Mouse (Mus musculus) midbrain, embryonic 12.5 days (tissue): ENCODE data around the gene Vwa3b. TPM values are rescaled to one million over a fixed set of nuclear protein-coding genes. Genes with fewer than 3 reads are reported as not detected.

Experiments
- ATAC-seq: fragments of 200-750 bp; cut with Nextera tagmentation; 2 replicates; pipeline ENCODE4 v1.8.0; 2017; ENCODE audit warnings: low read depth, moderate TSS enrichment, moderate library complexity; ENCODE audit not compliant: low FRiP score
- H3K27ac ChIP-seq: fragments of 300-500 bp; sonication (generic); replicated peaks from 2 replicates; pipeline ENCODE4 v1.5.1; 2016; ENCODE audit warnings: mild to moderate bottlenecking
- H3K27me3 ChIP-seq: fragments of 300-500 bp; sonication (generic); 2 replicates; pipeline ENCODE4 v1.6.1; 2016; ENCODE audit warnings: mild to moderate bottlenecking
- H3K36me3 ChIP-seq: fragments of 300-500 bp; sonication (generic); 2 replicates; pipeline ENCODE4 v1.6.1; 2016
- H3K4me1 ChIP-seq: fragments of 300-500 bp; sonication (generic); 2 replicates; pipeline ENCODE4 v1.6.1; 2016
- H3K4me2 ChIP-seq: fragments of 300-500 bp; sonication (generic); replicated peaks from 2 replicates; pipeline ENCODE4 v1.6.1; 2016; ENCODE audit warnings: mild to moderate bottlenecking, moderate library complexity
- H3K4me3 ChIP-seq: fragments of 300-500 bp; sonication (generic); 2 replicates; pipeline ENCODE4 v1.5.1; 2016; ENCODE audit warnings: mild to moderate bottlenecking
- H3K9ac ChIP-seq: fragments of 300-500 bp; sonication (generic); replicated peaks from 2 replicates; pipeline ENCODE4 v1.6.1; 2016; ENCODE audit warnings: mild to moderate bottlenecking, moderate library complexity
- H3K9me3 ChIP-seq: fragments of 300-500 bp; sonication (generic); 2 replicates; pipeline ENCODE4 v1.6.1; 2016; ENCODE audit warnings: mild to moderate bottlenecking
- WGBS: fragments of 180-500 bp; shearing (Covaris S2); methylation state at CpG from one replicate; pipeline ENCODE4 v1.1.7; 2016; 5-methylcytosine and 5-hydroxymethylcytosine counted together
- polyA plus RNA-seq: library from polyadenylated mRNA; unstranded; fragments of >200 nt; fragmentation: Nextera tagmentation; extraction: Ambion mirVana; gene quantifications from 2 replicates; pipeline ENCODE4 v1.2.1, GENCODE M21; 2016

Vwa3b gene
- polyA plus RNA-seq, 1 experiment from 2014 or later, result 0.68 TPM

- Histone ChIP-seq H3K27ac (no peak overlapping the region), H3K4me1 (0 out of 2 replicates have a peak, but pooled peaks cover 12% of the 10 kb centered on the region), H3K4me3 (no peak overlapping the region), H3K27me3 (no peaks in the 10 kb centered on the region), H3K9me3 (no peaks in the 10 kb centered on the region), H3K9ac (no peak overlapping the region), H3K36me3 (no peaks in the 10 kb centered on the region), H3K4me2 (no peak overlapping the region)
- ATAC-seq, result no peak
- WGBS, result 85% methylated on average over 14 of the region's 14 CpGs
Measured at GRCm38 (mm10) chr1:37077955-37078549, 51.7 kb downstream of the Vwa3b start.

DNA sequence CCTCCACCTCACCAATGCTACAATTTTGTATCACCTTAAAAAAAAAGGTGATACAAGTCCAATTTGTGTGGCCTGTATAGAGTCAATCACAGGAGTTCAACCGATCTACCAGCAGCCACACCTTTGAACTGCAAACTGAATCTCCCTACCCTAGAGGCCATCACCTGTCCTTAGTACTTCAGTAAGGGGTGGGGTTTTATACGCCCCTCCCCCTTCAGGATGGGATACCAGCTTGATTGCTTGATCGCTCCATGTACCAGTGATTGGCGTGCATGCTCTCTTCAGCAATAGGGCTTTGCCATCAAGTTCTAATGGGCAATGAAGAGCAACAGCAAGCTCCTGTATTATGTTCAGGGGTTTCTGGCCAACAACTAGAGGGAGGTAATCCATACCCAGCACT, 54.0 kb downstream of the Vwa3b start:
- H3K27me3 ChIP-seq, result no peaks in the 10 kb centered on the region
- H3K36me3 ChIP-seq, result no peaks in the 10 kb centered on the region
- H3K4me1 ChIP-seq, result 0 out of 2 replicates have a peak, but pooled peaks cover 12% of the 10 kb centered on the region
- no peak for ATAC-seq
- H3K9me3 ChIP-seq, result no peaks in the 10 kb centered on the region
- 86% methylated on average over 4 of the region's 4 CpGs for WGBS
- H3K4me3 ChIP-seq, result no peak overlapping the region
- H3K27ac ChIP-seq, result no peak overlapping the region
- H3K9ac ChIP-seq, result no peak overlapping the region
- no peak overlapping the region for H3K4me2 ChIP-seq

DNA sequence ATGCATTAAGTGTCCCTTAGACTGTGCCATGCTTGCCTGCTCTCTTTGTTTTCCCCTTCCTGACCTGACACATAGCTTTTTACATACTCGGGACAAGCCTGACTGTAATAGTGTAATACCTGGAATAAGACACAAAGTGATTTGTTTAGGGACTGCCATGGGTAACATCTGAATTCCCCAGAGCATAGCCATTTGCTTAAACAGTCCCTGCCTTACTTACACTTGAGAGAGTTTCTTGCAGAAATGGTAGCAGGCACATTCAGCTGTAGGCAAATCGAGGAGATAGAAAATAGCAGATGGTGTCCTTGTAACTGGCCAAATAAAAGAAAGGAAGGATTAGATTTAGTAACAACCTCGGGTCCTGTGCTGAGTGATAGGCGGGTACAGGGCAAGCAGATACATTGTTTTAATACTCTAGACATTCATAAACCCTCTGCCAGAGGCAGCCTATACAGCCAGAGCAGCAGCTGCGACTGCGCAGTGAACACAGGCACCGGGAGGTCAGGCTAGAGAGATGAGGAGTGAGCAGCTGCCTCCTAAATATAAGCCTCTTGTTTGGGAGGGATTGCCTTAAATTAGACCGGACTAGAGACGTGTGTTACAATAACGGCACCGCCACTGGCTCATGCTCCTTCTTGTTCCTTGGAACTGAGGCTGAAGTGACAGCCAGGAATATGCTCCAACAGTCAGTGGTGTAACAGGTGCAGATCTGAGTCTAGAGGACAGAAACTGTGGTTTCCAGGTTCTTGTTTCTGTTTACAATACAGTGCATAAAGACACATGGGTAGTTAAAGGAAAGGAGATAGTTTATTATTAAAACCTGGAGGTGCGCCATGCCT, 55.2 kb downstream of the Vwa3b start:
- no peaks in the 10 kb centered on the region for H3K36me3 ChIP-seq
- no peaks in the 10 kb centered on the region for H3K9me3 ChIP-seq
- H3K4me2 ChIP-seq, result 0 out of 2 replicates have a peak overlapping the region, but pooled peaks have one; percentile 10
- H3K27ac ChIP-seq, result peak overlapping the region; percentile 56
- WGBS, result 47% methylated on average over 12 of the region's 12 CpGs
- 0 out of 2 replicates have a peak, but pooled peaks cover 12% of the 10 kb centered on the region for H3K4me1 ChIP-seq
- no peaks in the 10 kb centered on the region for H3K27me3 ChIP-seq
- H3K9ac ChIP-seq, result no peak overlapping the region
- ATAC-seq, result peak; percentile 87
- no peak overlapping the region for H3K4me3 ChIP-seq

GRCm38 (mm10) chr1:37082215-37082464, 55.7 kb downstream of the Vwa3b start:
- Histone ChIP-seq H3K4me2 (no peak overlapping the region), H3K9ac (no peak overlapping the region), H3K27ac (peak overlapping the region; percentile 56; the same call in 1 of the 2 replicates), H3K4me1 (0 out of 2 replicates have a peak, but pooled peaks cover 12% of the 10 kb centered on the region), H3K36me3 (no peaks in the 10 kb centered on the region), H3K4me3 (no peak overlapping the region), H3K27me3 (no peaks in the 10 kb centered on the region), H3K9me3 (no peaks in the 10 kb centered on the region)
- no peak for ATAC-seq
- 77% methylated on average over 2 of the region's 2 CpGs for WGBS

DNA sequence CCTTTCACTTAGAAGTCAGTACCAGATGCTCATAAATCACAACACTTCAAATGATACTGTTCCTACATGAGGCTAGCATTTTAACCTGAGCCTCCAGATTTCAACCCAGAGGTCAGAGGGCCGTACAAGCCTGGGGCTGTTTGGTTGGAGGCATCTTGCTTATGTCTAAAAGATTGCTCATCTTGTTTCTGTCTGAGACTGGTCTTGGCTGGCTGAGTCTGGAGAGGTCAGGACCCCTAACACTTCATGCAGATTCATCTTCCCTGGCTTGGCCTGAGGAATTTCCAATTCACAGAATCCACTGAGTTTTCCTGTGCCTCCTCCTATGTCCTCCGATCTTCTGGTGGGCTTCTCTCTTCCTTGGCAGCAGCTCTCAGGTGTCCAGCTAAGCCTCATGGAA, 57.7 kb downstream of the Vwa3b start:
- Histone ChIP-seq H3K36me3 (no peaks in the 10 kb centered on the region), H3K4me3 (no peak overlapping the region), H3K9ac (no peak overlapping the region), H3K27me3 (no peaks in the 10 kb centered on the region), H3K4me1 (peaks cover 18% of the 10 kb centered on the region; the same call in 1 of the 2 replicates), H3K4me2 (no peak overlapping the region), H3K9me3 (no peaks in the 10 kb centered on the region), H3K27ac (no peak overlapping the region)
- no peak for ATAC-seq
- WGBS, result 79% methylated on average over 2 of the region's 2 CpGs

- Histone ChIP-seq H3K4me1 (peaks cover 18% of the 10 kb centered on the region; the same call in 1 of the 2 replicates), H3K4me3 (no peak overlapping the region), H3K27ac (no peak overlapping the region), H3K27me3 (no peaks in the 10 kb centered on the region), H3K36me3 (no peaks in the 10 kb centered on the region), H3K9ac (no peak overlapping the region), H3K4me2 (no peak overlapping the region), H3K9me3 (no peaks in the 10 kb centered on the region)
- WGBS, result 52% methylated on average over 7 of the region's 7 CpGs
- ATAC-seq, result no peak
Measured at GRCm38 (mm10) chr1:37085171-37085570, 58.8 kb downstream of the Vwa3b start.

DNA sequence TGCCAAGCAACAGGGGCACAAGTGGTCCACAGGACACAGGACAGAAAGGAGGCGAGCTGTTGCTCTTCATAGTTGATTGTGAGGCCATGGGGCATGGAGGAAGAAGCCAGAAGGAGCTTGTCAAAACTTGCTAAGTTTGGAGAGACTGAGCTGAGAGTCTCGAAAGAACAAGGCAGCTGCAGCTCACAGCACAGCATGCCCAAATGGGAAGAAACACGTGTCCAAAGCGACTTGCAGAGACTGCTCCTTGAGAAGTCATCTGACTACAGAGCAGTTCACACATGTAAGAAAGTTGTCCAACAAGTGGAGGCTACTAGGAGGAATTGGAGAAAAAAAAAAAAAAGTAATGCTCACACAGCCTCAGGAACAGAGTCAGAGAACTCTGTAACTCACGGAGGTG, 62.8 kb downstream of the Vwa3b start:
- H3K9ac ChIP-seq, result no peak overlapping the region
- ATAC-seq, result no peak
- H3K27ac ChIP-seq, result no peak overlapping the region
- no peaks in the 10 kb centered on the region for H3K36me3 ChIP-seq
- H3K4me1 ChIP-seq, result peaks cover 6% of the 10 kb centered on the region; the same call in 1 of the 2 replicates
- WGBS, result 85% methylated on average over 5 of the region's 5 CpGs
- H3K9me3 ChIP-seq, result peaks cover 3% of the 10 kb centered on the region
- H3K27me3 ChIP-seq, result no peaks in the 10 kb centered on the region
- H3K4me3 ChIP-seq, result no peak overlapping the region
- H3K4me2 ChIP-seq, result no peak overlapping the region

DNA sequence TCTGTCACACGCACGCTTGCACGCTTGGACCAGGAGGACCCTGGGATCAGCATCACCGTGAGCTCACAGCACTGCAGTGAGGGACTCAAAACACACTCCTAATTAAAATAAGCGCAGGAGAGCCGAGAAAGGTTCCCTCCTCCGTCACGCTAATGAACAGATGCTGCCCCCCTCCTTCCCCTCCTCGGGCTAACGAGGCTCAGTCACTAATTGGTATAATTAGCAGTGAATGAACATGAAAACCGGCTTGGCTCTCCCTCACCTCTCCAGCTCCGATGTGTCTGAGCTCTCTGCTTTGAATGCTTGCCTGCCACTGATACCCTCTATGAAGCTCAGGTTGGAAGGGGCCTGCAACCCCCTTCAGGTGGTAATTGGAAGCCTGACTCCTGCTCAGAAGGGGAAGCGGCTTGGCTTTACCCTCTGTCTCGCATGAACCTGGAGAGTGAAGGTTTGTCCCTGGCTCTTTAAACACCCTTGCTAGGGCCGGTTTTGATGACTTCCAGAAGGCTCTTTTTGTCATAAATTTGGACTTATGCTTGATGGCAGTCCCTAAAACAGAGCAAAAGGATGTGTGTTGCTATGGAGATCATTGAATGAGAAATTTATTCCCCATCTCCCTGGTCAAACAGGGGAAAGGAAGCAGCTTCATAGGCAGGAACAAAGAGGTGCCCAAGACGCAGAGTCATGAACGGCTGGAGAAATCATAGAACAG, 71.1 kb downstream of the Vwa3b start:
- ATAC-seq, result peak; percentile 63
- Histone ChIP-seq H3K9me3 (peaks cover 8% of the 10 kb centered on the region), H3K27me3 (no peaks in the 10 kb centered on the region), H3K27ac (0 out of 2 replicates have a peak overlapping the region, but pooled peaks have one; percentile 30), H3K4me2 (no peak overlapping the region), H3K4me1 (peaks cover 19% of the 10 kb centered on the region; the same call in 1 of the 2 replicates), H3K4me3 (no peak overlapping the region), H3K36me3 (no peaks in the 10 kb centered on the region), H3K9ac (no peak overlapping the region)
- WGBS, result 58% methylated on average over 17 of the region's 17 CpGs

DNA sequence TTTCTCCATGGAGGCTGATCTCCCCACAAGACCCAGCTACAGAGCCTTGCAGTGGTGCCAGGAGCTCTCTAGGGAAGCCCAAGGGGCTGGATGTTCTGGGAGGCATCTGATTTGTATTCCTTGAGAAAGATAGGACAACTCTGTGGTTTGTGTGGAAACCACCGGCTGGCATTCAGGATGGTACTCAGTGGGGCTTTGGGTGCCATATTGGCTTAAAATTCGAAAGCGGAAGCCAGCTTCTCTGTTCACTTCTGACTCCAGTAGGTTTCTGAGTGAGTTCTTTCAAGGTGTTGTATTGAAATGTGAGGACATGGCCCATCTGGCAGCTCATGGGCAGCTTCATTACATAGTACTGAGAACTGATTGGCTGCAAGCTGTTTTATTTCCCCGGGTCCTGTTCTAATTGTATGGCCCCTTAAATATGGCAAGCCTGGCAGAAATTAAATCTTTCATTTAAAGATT, 71.7 kb downstream of the Vwa3b start:
- peaks cover 8% of the 10 kb centered on the region for H3K9me3 ChIP-seq

GRCm38 (mm10) chr1:37100361-37100760, 74.0 kb downstream of the Vwa3b start:
- Histone ChIP-seq H3K4me1 (peaks cover 28% of the 10 kb centered on the region; the same call in 1 of the 2 replicates), H3K4me3 (no peak overlapping the region), H3K27ac (no peak overlapping the region), H3K27me3 (no peaks in the 10 kb centered on the region), H3K9me3 (no peaks in the 10 kb centered on the region), H3K9ac (no peak overlapping the region), H3K4me2 (no peak overlapping the region), H3K36me3 (no peaks in the 10 kb centered on the region)
- 92% methylated on average over 6 of the region's 6 CpGs for WGBS
- no peak for ATAC-seq

More for the DNA sequence above, 71.7 kb downstream of the Vwa3b start:
- Histone ChIP-seq H3K27me3 (no peaks in the 10 kb centered on the region), H3K27ac (no peak overlapping the region), H3K4me3 (no peak overlapping the region), H3K36me3 (no peaks in the 10 kb centered on the region), H3K4me2 (no peak overlapping the region), H3K4me1 (peaks cover 19% of the 10 kb centered on the region; the same call in 1 of the 2 replicates), H3K9ac (no peak overlapping the region)
- ATAC-seq, result no peak
- 91% methylated on average over 4 of the region's 4 CpGs for WGBS

DNA sequence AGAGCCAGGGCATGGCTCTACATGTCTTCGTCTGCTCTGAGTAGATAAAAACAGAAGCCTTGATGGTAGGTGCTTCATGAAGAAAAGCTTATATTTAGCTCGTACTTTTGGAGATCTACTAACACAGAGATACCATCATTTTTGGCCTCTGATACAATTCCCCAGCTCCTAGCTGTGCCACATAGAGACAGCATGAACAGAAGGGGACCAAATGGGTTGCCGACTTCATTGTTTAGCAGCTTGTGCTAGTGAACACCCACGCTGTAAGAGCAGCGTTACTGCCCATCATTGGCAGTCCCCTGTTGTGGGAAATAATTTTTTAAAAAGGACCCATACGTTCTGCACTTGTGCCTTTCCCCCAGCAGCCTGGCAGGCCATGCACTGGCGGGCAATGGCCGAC, 74.6 kb downstream of the Vwa3b start:
- no peaks in the 10 kb centered on the region for H3K36me3 ChIP-seq
- no peaks in the 10 kb centered on the region for H3K27me3 ChIP-seq
- WGBS, result 89% methylated on average over 8 of the region's 8 CpGs
- peaks cover 29% of the 10 kb centered on the region; the same call in 1 of the 2 replicates for H3K4me1 ChIP-seq
- no peak overlapping the region for H3K9ac ChIP-seq
- no peaks in the 10 kb centered on the region for H3K9me3 ChIP-seq
- no peak overlapping the region for H3K27ac ChIP-seq
- H3K4me3 ChIP-seq, result no peak overlapping the region
- H3K4me2 ChIP-seq, result no peak overlapping the region
- no peak for ATAC-seq

- Histone ChIP-seq H3K4me1 (peaks cover 22% of the 10 kb centered on the region; the same call in 1 of the 2 replicates), H3K4me2 (no peak overlapping the region), H3K9me3 (no peaks in the 10 kb centered on the region), H3K9ac (no peak overlapping the region), H3K36me3 (no peaks in the 10 kb centered on the region), H3K27me3 (no peaks in the 10 kb centered on the region), H3K4me3 (no peak overlapping the region), H3K27ac (no peak overlapping the region)
- no peak for ATAC-seq
- 41% methylated on average over 2 of the region's 2 CpGs for WGBS
Measured at GRCm38 (mm10) chr1:37101717-37102116, 75.3 kb downstream of the Vwa3b start.
